Mouse (Mus musculus) liver, embryonic 14 days (tissue): Measurements from ENCODE around the gene Ap3m1. TPM values are rescaled to one million over a fixed set of nuclear protein-coding genes. Genes with fewer than 3 reads are reported as not detected.

Experiments used
- polyA plus RNA-seq: library from polyadenylated mRNA; depleted of rRNA; stranded (reverse); fragments of >200 nt; gene quantifications from 2 replicates; pipeline ENCODE4 v1.2.3, GENCODE M21; 2012; rRNA removed

Gene Ap3m1
- 22.4 and 27.4 TPM in 2 replicates for polyA plus RNA-seq

GRCm38 (mm10) chr14:21052112-21052780 lies at the start of gene Ap3m1, which contains the start of gene Adk:
Ap3m1 (minus strand) TSS chr14:21052508.
Adk (plus strand) TSS chr14:21052574.

Other genes with a start within 250 kb of the Ap3m1 start
- 1.3 TPM in 2 replicates for gene Plau, start 215.8 kb downstream of the Ap3m1 start, polyA plus RNA-seq
- 16.5 and 18.4 TPM in 2 replicates for gene Vcl, start 123.1 kb downstream of the Ap3m1 start, polyA plus RNA-seq
- gene Adk, start 66 bp upstream of the Ap3m1 start, polyA plus RNA-seq = 56.1 and 69.6 TPM in 2 replicates